ENCODE assay signal across 8 mouse cellular contexts in genomic region chr19:6305517-6306115, GRCm38 (mm10). TPM values are rescaled to one million over a fixed set of nuclear protein-coding genes. Genes with fewer than 3 reads are reported as not detected.
A peak's percentile ranks its signal among the peaks of the same experiment; 100 is the strongest.
DNase-seq lines count a peak whose midpoint lies in the region; ATAC-seq and TF ChIP-seq lines count a peak whose summit lies in the region.

No protein-coding gene starts in this region.

- ATAC-seq in intestine, embryonic 14.5 days (replicated peaks; ENCODE audit: low FRiP score, low TSS enrichment, low read depth) = no peak
- ATAC-seq in midbrain, postnatal 0 days (ENCODE audit: low FRiP score) = no peak

- no peak for TF ChIP-seq CTCF in left cerebral cortex, adult 2 months (IDR thresholded peaks at IDR 0.05)
- no peak for TF ChIP-seq CTCF in embryonic fibroblast, embryonic 13.5 days (IDR thresholded peaks at IDR 0.05; ENCODE audit: borderline replicate concordance, insufficient read depth, low read length)
- no peak for TF ChIP-seq CTCF in midbrain, postnatal 0 days (IDR thresholded peaks at IDR 0.05)

- intact Hi-C loops in left cerebral cortex, adult 2 months (cut with DNase I) = loop anchor here (1.0 kb wide), 1 partner anchor 37 kb away; no protein-coding TSS in a partner anchor
- intact Hi-C loops in gastrocnemius, postnatal 36 days (cut with DNase I) = loop anchor here (5.0 kb wide), 1 partner anchor 168 kb away; no protein-coding TSS in a partner anchor

- peak overlapping the region; percentile 58 for H3K9ac ChIP-seq in intestine, embryonic 14.5 days (ENCODE audit: low read length)
- H3K9ac ChIP-seq in midbrain, postnatal 0 days (replicated peaks; ENCODE audit: low read length, poor library complexity, severe bottlenecking) = peak overlapping the region; percentile 62; the same call in 1 of the 2 replicates

- no peaks in the 10 kb centered on the region for H3K9me3 ChIP-seq in intestine, embryonic 14.5 days (ENCODE audit: control insufficient read depth, low read length)
- H3K9me3 ChIP-seq in midbrain, postnatal 0 days (ENCODE audit: low read length) = no peaks in the 10 kb centered on the region

- H3K4me3 ChIP-seq in left cerebral cortex, adult 2 months = peak overlapping the region; percentile 45; the same call in 1 of the 2 replicates
- peak overlapping the region; percentile 65; the same call in 1 of the 2 replicates for H3K4me3 ChIP-seq in embryonic fibroblast, embryonic 13.5 days (ENCODE audit: insufficient read depth, low read length)
- H3K4me3 ChIP-seq in intestine, embryonic 14.5 days (ENCODE audit: low read depth, low read length) = peak overlapping the region; percentile 66
- peak overlapping the region; percentile 45 for H3K4me3 ChIP-seq in midbrain, postnatal 0 days (ENCODE audit: low read depth, low read length)

- peaks cover 7% of the 10 kb centered on the region; the same call in 1 of the 2 replicates for H3K36me3 ChIP-seq in intestine, embryonic 14.5 days (ENCODE audit: control insufficient read depth, insufficient read depth, low read length)
- H3K36me3 ChIP-seq in midbrain, postnatal 0 days (ENCODE audit: insufficient read depth, low read length) = no peaks in the 10 kb centered on the region

- H3K27me3 ChIP-seq in intestine, embryonic 14.5 days (replicated peaks; ENCODE audit: control insufficient read depth, insufficient read depth, low read length) = no peaks in the 10 kb centered on the region
- no peaks in the 10 kb centered on the region for H3K27me3 ChIP-seq in midbrain, postnatal 0 days (ENCODE audit: insufficient read depth, low read length)

- TF ChIP-seq POLR2A in embryonic fibroblast, embryonic 13.5 days (IDR thresholded peaks at IDR 0.05; ENCODE audit: low read depth, low read length) = no peak; the same call in 1 of the 2 replicates

- no peak for DNase-seq in left cerebral cortex, adult 2 months (ENCODE audit: extremely low spot score in 1 of 2, low spot score in 2 of 2)
- DNase-seq in left cerebral cortex, adult 11 months (ENCODE audit: low spot score) = no peak
- no peak for DNase-seq in intestine, embryonic 14.5 days (ENCODE audit: low spot score)
- DNase-seq in midbrain, postnatal 0 days (ENCODE audit: low spot score) = no peak
- no peak for DNase-seq in Muller cell, postnatal 12 days (ENCODE audit: inconsistent ontology term)
- DNase-seq in left cerebral cortex, adult 9 months (ENCODE audit: low spot score in 2 of 2) = no peak
- DNase-seq in gastrocnemius, postnatal 36 days = no peak

- H3K27ac ChIP-seq in left cerebral cortex, adult 2 months = no peak overlapping the region
- peak overlapping the region; percentile 59 for H3K27ac ChIP-seq in embryonic fibroblast, embryonic 13.5 days (ENCODE audit: insufficient read depth, low read length)
- H3K27ac ChIP-seq in intestine, embryonic 14.5 days (ENCODE audit: low read depth) = peak overlapping the region; percentile 61; the same call in 1 of the 2 replicates
- no peak overlapping the region for H3K27ac ChIP-seq in midbrain, postnatal 0 days (ENCODE audit: low read depth, low read length)

- H3K4me2 ChIP-seq in intestine, embryonic 14.5 days (ENCODE audit: low read length) = peak overlapping the region; percentile 57
- H3K4me2 ChIP-seq in midbrain, postnatal 0 days (ENCODE audit: low read depth, low read length, poor library complexity, severe bottlenecking) = peak overlapping the region; percentile 59

- WGBS in intestine, embryonic 14.5 days = 52% methylated on average over 8 of the region's 8 CpGs
- WGBS in midbrain, postnatal 0 days = 64% methylated on average over 8 of the region's 8 CpGs

- peaks cover 7% of the 10 kb centered on the region; the same call in 1 of the 2 replicates for H3K4me1 ChIP-seq in embryonic fibroblast, embryonic 13.5 days (ENCODE audit: control insufficient read depth, insufficient read depth, low read length)
- peaks cover 8% of the 10 kb centered on the region for H3K4me1 ChIP-seq in intestine, embryonic 14.5 days (replicated peaks; ENCODE audit: control insufficient read depth, insufficient read depth, low read length)
- no peaks in the 10 kb centered on the region for H3K4me1 ChIP-seq in midbrain, postnatal 0 days (ENCODE audit: insufficient read depth, low read length)

RNA-seq across cellular contexts. Expression of gene Cdc42bpg, which starts 0.6 kb away (rescaled TPM):
- total RNA-seq in left cerebral cortex, adult 2 months (2021) = 1 to 10 TPM; 3.4 to 4.1 TPM
- 17.0 and 18.6 TPM in 2 replicates for polyA plus RNA-seq in embryonic fibroblast, embryonic 13.5 days (2011; ENCODE audit: insufficient read length, low read depth, missing spikeins)
- 1.5 and 1.8 TPM in 2 replicates for polyA plus RNA-seq in intestine, embryonic 14.5 days (2014; fragmentation: Nextera tagmentation; extraction: Ambion mirVana)
- 4.8 and 5.4 TPM in 2 replicates for total RNA-seq in midbrain, postnatal 0 days (2014; rRNA removed)
- polyA plus RNA-seq in midbrain, postnatal 0 days (2015; fragmentation: Nextera tagmentation; extraction: Ambion mirVana) = 0.20 and 0.67 TPM in 2 replicates
- total RNA-seq in gastrocnemius, postnatal 36 days (2021) = 1 to 10 TPM; 4.3 to 5.2 TPM

RNA-seq across cellular contexts. Expression of gene Ehd1, which starts 29.1 kb away (rescaled TPM):
- total RNA-seq in left cerebral cortex, adult 2 months (2021) = 10 to 100 TPM; 36.4 to 43.5 TPM
- polyA plus RNA-seq in embryonic fibroblast, embryonic 13.5 days (2011; ENCODE audit: insufficient read length, low read depth, missing spikeins) = 72.9 and 96.4 TPM in 2 replicates
- 46.9 and 47.7 TPM in 2 replicates for polyA plus RNA-seq in intestine, embryonic 14.5 days (2014; fragmentation: Nextera tagmentation; extraction: Ambion mirVana)
- total RNA-seq in midbrain, postnatal 0 days (2014; rRNA removed) = 117 and 139 TPM in 2 replicates
- 73.0 and 74.0 TPM in 2 replicates for polyA plus RNA-seq in midbrain, postnatal 0 days (2015; fragmentation: Nextera tagmentation; extraction: Ambion mirVana)
- 10 to 100 TPM; 23.5 to 36.0 TPM for total RNA-seq in gastrocnemius, postnatal 36 days (2021)

RNA-seq across cellular contexts. Expression of gene Men1, which starts 29.2 kb away (rescaled TPM):
- total RNA-seq in left cerebral cortex, adult 2 months (2021) = 10 to 100 TPM; 64.7 to 72.5 TPM
- 36.1 and 37.5 TPM in 2 replicates for polyA plus RNA-seq in embryonic fibroblast, embryonic 13.5 days (2011; ENCODE audit: insufficient read length, low read depth, missing spikeins)
- polyA plus RNA-seq in intestine, embryonic 14.5 days (2014; fragmentation: Nextera tagmentation; extraction: Ambion mirVana) = 55.2 and 56.2 TPM in 2 replicates
- 59.6 and 85.6 TPM in 2 replicates for total RNA-seq in midbrain, postnatal 0 days (2014; rRNA removed)
- polyA plus RNA-seq in midbrain, postnatal 0 days (2015; fragmentation: Nextera tagmentation; extraction: Ambion mirVana) = 56.8 and 60.6 TPM in 2 replicates
- 1 to 10 TPM; 6.2 to 7.0 TPM for total RNA-seq in gastrocnemius, postnatal 36 days (2021)

RNA-seq across cellular contexts. Expression of gene Map4k2, which starts 35.3 kb away (rescaled TPM):
- 100 to 1,000 TPM in 1 of 2 experiments, 10 to 100 TPM in 1; 94.9 to 108 TPM for total RNA-seq in left cerebral cortex, adult 2 months (2021)
- polyA plus RNA-seq in embryonic fibroblast, embryonic 13.5 days (2011; ENCODE audit: insufficient read length, low read depth, missing spikeins) = 18.0 and 24.3 TPM in 2 replicates
- polyA plus RNA-seq in intestine, embryonic 14.5 days (2014; fragmentation: Nextera tagmentation; extraction: Ambion mirVana) = 7.6 and 9.2 TPM in 2 replicates
- 70.6 and 86.8 TPM in 2 replicates for total RNA-seq in midbrain, postnatal 0 days (2014; rRNA removed)
- polyA plus RNA-seq in midbrain, postnatal 0 days (2015; fragmentation: Nextera tagmentation; extraction: Ambion mirVana) = 18.1 TPM in 2 replicates
- total RNA-seq in gastrocnemius, postnatal 36 days (2021) = 10 to 100 TPM; 10.4 to 12.6 TPM

RNA-seq across cellular contexts. Expression of gene Sf1, which starts 57.9 kb away (rescaled TPM):
- total RNA-seq in left cerebral cortex, adult 2 months (2021) = 100 to 1,000 TPM; 208 to 212 TPM
- polyA plus RNA-seq in embryonic fibroblast, embryonic 13.5 days (2011; ENCODE audit: insufficient read length, low read depth, missing spikeins) = 186 and 226 TPM in 2 replicates
- 135 and 143 TPM in 2 replicates for polyA plus RNA-seq in intestine, embryonic 14.5 days (2014; fragmentation: Nextera tagmentation; extraction: Ambion mirVana)
- total RNA-seq in midbrain, postnatal 0 days (2014; rRNA removed) = 70.5 and 92.2 TPM in 2 replicates
- 90.2 and 95.5 TPM in 2 replicates for polyA plus RNA-seq in midbrain, postnatal 0 days (2015; fragmentation: Nextera tagmentation; extraction: Ambion mirVana)
- 10 to 100 TPM; 75.8 to 84.5 TPM for total RNA-seq in gastrocnemius, postnatal 36 days (2021)

Comparison
In these comparisons a context has a peak if more than half of its experiments do, and no peak if none do; other contexts are left out.
1. H3K27ac ChIP-seq: peak in embryonic fibroblast, embryonic 13.5 days (single experiment) and intestine, embryonic 14.5 days (single experiment); none in left cerebral cortex, adult 2 months (single experiment) and midbrain, postnatal 0 days (single experiment).
2. Peak in every context shown above with its lines, with median percentiles within 50 percentile points of each other: H3K4me3 ChIP-seq.